Mouse (Mus musculus) G1E (cell line): ENCODE measurements at regions not wholly inside any gene's neighbourhood (a gene's known extent, or its start where the extent isn't known, plus 50 kb on each side); places are given as distances from the start of the nearest gene placed in this dataset.

Source experiments
- CTCF ChIP-seq: IDR thresholded peaks from 2 replicates; pipeline ENCODE4 v1.5.1; 2012; ENCODE audit warnings: low read depth, low read length, inconsistent platforms, mixed read lengths
- GATA1 ChIP-seq: IDR thresholded peaks from 2 replicates; pipeline ENCODE4 v1.6.1; 2012; ENCODE audit warnings: borderline replicate concordance, low read length, inconsistent platforms, mixed read lengths

DNA sequence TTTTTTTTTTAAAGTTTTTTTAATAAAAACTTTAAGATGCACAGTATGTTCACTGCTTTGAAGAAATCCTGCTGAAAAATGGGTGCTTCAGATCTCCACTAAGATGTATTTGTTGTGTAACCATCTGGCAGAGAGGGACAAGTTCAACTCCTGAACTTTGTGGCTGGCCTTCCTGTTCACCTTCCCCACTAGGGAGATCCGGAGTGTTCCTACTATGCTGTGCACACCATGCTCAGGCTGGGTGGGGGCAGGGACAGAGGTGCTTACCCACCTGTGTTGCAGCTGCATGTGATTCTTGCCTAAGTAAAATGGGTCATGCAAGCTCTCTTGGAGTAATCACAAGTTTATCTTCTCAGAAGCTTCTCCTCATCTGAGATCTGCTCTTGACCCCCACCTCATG lies 377.4 kb upstream of the Arglu1 start:
- TF ChIP-seq CTCF: no peak
- TF ChIP-seq GATA1: no peak
